Mouse (Mus musculus): ENCODE data around the gene Bmp7. TPM values are rescaled to one million over a fixed set of nuclear protein-coding genes. Genes with fewer than 3 reads are reported as not detected.

Gene Bmp7
- polyA plus RNA-seq (2012; ENCODE audit: low replicate concordance): 0.18 and 1.8 TPM in 2 replicates

DNA sequence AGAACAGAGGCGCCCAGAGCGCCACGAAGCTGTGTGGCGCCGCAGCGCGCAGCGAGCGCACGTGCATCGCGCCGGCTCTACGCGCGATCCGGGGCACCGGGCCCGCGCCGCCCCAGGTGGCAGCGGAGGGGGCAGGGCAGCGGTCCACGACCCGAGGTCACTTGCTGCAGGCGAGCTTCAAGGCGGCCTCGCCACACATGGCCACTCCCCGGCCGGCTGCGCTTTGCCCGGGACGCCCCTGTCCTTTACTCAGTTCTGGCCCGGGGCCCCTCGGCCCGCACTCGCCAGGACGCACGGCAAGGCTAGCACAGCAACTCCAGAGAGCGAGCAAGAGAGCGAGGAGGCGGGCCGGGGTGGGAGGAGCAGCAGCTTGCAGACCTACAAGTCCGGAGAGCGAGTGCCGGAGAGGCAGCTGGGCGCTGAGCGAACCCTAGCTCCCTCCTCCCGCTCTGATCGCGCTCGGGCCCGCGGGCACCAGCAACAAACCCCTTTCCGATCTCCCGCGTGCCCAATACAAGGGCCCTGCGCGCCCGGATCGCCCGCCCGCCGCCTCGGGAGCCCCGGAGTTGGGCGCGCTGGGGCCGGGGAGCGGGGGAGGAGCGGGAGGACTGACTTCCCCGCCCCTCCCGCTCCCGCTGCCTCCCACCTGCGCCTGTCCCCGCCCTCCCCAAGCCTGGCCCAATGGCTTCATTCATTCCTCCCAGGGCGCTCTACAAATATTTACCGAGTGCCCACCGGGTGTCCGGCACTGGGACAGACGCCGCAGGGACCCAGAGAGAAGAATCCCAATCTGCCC, at the start of gene Bmp7:
Bmp7 (minus strand) TSS at position 319 of the 796 bp plus-strand sequence.

DNA sequence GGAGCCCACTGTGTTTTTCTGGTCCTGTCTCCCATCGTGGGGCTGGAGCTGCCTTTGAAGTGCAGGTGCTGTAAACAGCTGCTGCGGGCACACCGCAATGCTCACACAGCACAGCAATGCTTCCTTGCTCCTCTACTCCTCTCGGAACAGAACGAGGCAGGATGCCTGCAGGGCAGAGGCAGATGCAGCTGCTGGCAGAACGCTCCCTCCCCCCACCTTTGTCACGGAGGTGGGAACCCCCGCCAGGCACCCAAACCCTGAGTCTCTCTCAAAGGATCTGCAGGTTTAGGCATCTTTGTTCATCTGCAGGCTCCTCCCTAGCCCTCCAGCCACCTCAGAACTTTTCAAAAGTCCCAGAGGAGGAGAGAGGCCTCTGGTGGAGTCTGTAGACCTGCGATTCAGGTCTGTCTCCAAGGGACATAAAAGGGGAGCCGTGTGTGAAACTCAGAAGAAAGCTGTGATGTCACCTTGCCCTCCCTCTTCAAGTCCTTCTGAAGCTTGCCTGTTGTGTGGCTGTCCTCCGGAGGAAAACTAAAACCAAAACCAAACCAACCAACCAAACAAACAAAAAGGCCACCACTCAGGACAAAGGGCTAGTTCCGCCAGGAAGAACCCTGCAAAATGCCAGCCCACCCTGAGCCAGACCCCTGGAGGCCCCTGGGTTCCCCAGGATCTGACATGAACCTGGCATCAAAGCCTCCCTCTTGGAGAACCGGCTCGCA, 37.4 kb upstream of the Bmp7 start, which contains the start of gene Spo11:
Spo11 (plus strand) TSS at position 292 of the 722 bp plus-strand sequence.

Other genes with a start within 250 kb of the Bmp7 start
- gene Spo11, start 37.4 kb upstream of the Bmp7 start, polyA plus RNA-seq (2012; ENCODE audit: low replicate concordance): 0.10 TPM in 1 of 2 replicates, not detected in the other
- 43.8 and 49.7 TPM in 2 replicates for gene Rae1, start 59.8 kb upstream of the Bmp7 start, polyA plus RNA-seq (2012; ENCODE audit: low replicate concordance)
- 710 and 1,488 TPM in 2 replicates for gene Rbm38, start 80.2 kb upstream of the Bmp7 start, polyA plus RNA-seq (2012; ENCODE audit: low replicate concordance)
- not detected in 2 replicates for gene Ctcfl, start 179.2 kb upstream of the Bmp7 start, polyA plus RNA-seq (2012; ENCODE audit: low replicate concordance)
- not detected in 2 replicates for gene Pck1, start 212.7 kb upstream of the Bmp7 start, polyA plus RNA-seq (2012; ENCODE audit: low replicate concordance)